Mouse (Mus musculus): ENCODE data around the gene Patl1.

DNA sequence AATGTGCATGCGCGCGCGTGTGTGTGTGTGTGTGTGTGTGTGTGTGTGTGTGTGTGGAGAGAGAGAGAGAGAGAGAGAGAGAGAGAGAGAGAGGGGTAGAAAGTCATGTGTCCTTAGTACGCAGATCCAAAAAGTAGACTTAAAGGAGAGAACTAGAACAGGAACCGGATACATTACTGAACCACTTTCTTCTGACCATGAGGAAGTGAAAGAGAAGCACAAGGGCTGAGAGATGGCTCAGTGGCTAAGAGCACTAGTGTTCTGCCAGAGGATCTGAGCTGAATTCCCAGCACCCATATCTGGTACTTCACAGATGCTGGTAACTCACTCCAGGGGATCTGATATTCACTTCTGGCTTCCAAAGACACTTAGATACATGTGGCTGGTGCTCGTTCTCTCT lies 77.1 kb downstream of the Patl1 start:
- no peak for TF ChIP-seq CTCF (IDR thresholded peaks at IDR 0.05 in 2 of 3, conservative IDR thresholded peaks at IDR 0.05 in 1 of 3; ENCODE audit: control insufficient read depth in 1 of 3, insufficient read depth in 1 of 3, low read depth in 2 of 3, low read length in 3 of 3, poor library complexity in 1 of 3, severe bottlenecking in 1 of 3)
- no peak for TF ChIP-seq ZKSCAN1 (IDR thresholded peaks at IDR 0.05; ENCODE audit: low read depth, low read length)
- TF ChIP-seq BHLHE40 (IDR thresholded peaks at IDR 0.05; ENCODE audit: borderline replicate concordance, low read depth, low read length): no peak
- no peak for TF ChIP-seq ELF1 (IDR thresholded peaks at IDR 0.05; ENCODE audit: low read depth, low read length)
- TF ChIP-seq POLR2A (IDR thresholded peaks at IDR 0.05; ENCODE audit: control insufficient read depth in 1 of 2, insufficient read depth in 1 of 2, low read depth in 1 of 2, low read length in 2 of 2, poor library complexity in 1 of 2): no peak
- TF ChIP-seq MAX (IDR thresholded peaks at IDR 0.05; ENCODE audit: low read length): no peak
- no peak for TF ChIP-seq POLR2AphosphoS5 (IDR thresholded peaks at IDR 0.05; ENCODE audit: borderline replicate concordance, low read depth, low read length)
- TF ChIP-seq USF1 (IDR thresholded peaks at IDR 0.05; ENCODE audit: low read depth, low read length): no peak
